Mouse (Mus musculus): ENCODE results near the gene Pf4.

GRCm38 (mm10) chr5:90794195-90794625 is 22.0 kb downstream of the Pf4 start, which contains the start of gene Cxcl15:
- TF ChIP-seq CTCF (conservative IDR thresholded peaks at IDR 0.05; ENCODE audit: insufficient read depth, insufficient read length, low read depth, low read length) (no peak), POLR2A (IDR thresholded peaks at IDR 0.05; ENCODE audit: low read depth, low read length) (no peak)

Data from kidney, adult 2 months (tissue).